Mouse (Mus musculus): ENCODE data around the gene March8. TPM values are rescaled to one million over a fixed set of nuclear protein-coding genes. Genes with fewer than 3 reads are reported as not detected.

March8 gene
- total RNA-seq, 2 experiments from 2014 or later: 57.3 to 58.9 TPM

- DNase-seq (ENCODE audit: extremely low spot score in 1 of 2, low spot score in 1 of 2): no peak
These were observed 32.6 kb downstream of the March8 start for GRCm38 (mm10) chr6:116370216-116370976.

GRCm38 (mm10) chr6:116371500-116371899 is 33.7 kb downstream of the March8 start:
- DNase-seq (ENCODE audit: extremely low spot score in 1 of 2, low spot score in 1 of 2): no peak

DNA sequence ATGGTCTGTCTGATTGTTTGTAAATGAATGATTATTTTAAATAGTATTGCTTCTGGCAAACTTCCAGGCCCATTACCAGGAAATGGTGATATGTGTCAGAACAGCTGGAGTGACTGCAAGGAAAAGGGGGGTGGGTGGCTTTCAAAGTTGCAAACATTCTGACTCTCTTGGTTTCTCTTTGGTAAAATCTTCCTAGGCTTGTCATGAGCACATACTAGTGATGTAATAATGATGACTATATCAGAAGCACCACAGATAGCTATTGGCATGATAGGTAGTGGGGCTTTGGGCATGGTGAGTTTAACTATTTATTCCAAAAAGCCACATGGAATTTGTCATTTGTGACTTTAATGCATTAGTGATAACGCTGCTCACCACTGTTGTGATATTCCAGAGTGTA is 36.3 kb downstream of the March8 start:
- no peak for DNase-seq (ENCODE audit: extremely low spot score in 1 of 2, low spot score in 1 of 2)

GRCm38 (mm10) chr6:116374618-116375017 is 36.8 kb downstream of the March8 start:
- no peak for DNase-seq (ENCODE audit: extremely low spot score in 1 of 2, low spot score in 1 of 2)

DNA sequence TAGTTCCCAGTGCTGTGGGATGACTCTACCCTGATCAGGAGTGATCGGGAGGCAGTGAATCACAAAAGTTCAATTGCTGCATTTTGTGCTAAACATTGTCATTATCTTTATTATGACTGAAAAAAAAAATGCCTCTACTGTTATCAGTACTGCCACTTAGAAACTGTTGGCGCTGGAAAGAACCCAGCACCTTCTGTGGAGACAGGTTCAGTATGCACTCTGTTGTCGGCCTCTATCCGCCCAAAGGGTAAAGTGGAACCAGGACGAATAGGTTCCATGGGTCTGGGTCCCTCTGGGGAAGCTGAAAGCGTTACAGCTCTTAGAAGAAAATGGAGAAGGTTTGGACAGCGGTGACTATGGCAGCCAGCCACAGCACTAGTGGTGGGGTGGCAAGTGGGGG is 41.1 kb downstream of the March8 start:
- DNase-seq (ENCODE audit: extremely low spot score in 1 of 2, low spot score in 1 of 2): no peak

- no peak for DNase-seq (ENCODE audit: extremely low spot score in 1 of 2, low spot score in 1 of 2)
These were observed 42.3 kb downstream of the March8 start for GRCm38 (mm10) chr6:116380157-116380556.

GRCm38 (mm10) chr6:116381605-116382004 is 43.8 kb downstream of the March8 start:
- DNase-seq (ENCODE audit: extremely low spot score in 1 of 2, low spot score in 1 of 2): no peak

- no peak for DNase-seq (ENCODE audit: extremely low spot score in 1 of 2, low spot score in 1 of 2)
These were observed 45.8 kb downstream of the March8 start for GRCm38 (mm10) chr6:116383582-116383981.

- no peak for DNase-seq (ENCODE audit: extremely low spot score in 1 of 2, low spot score in 1 of 2)
These were observed 47.6 kb downstream of the March8 start for GRCm38 (mm10) chr6:116385194-116386044.

DNA sequence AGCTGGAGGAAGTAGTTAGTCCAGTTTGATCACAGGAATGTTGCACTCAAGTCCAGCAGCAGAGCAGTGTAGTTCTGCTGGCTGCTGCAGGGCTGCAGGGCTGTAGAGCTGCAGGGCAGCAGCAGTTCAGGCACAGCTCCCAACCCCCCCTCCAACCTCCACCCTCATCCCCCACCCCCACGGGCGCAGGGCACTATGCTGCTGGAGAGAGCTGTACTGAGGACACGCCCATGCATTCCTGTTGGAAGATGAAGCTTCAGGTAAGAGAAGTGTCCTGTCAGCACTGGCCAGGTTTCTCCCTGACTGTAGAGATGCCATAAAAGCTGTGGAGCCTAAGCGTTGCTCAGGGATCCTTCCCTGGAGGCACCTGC is 48.2 kb downstream of the March8 start:
- no peak for DNase-seq (ENCODE audit: extremely low spot score in 1 of 2, low spot score in 1 of 2)

DNA sequence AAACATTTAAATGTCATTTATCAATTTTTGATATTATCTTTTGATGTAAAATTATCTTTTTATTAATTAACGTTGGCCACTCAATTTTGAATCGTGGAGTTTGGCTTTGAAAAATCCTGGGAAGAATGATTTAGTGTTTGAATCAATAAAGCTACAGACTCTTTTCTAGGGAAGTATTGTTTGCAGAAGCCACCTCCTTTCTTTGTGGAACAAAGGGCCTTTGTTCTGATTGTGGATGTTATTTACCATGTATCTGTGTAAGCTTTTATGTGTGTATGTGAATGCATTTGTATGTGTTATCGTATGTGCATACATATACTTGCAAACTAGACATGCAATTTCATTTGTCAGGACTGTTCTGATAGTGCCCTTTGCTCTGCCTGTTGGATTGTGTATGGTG is 48.7 kb downstream of the March8 start:
- no peak for DNase-seq (ENCODE audit: extremely low spot score in 1 of 2, low spot score in 1 of 2)

GRCm38 (mm10) chr6:116388068-116388467 is 50.2 kb downstream of the March8 start:
- DNase-seq (ENCODE audit: extremely low spot score in 1 of 2, low spot score in 1 of 2): no peak

GRCm38 (mm10) chr6:116389481-116389880 is 51.7 kb downstream of the March8 start:
- DNase-seq (ENCODE audit: extremely low spot score in 1 of 2, low spot score in 1 of 2): no peak

DNA sequence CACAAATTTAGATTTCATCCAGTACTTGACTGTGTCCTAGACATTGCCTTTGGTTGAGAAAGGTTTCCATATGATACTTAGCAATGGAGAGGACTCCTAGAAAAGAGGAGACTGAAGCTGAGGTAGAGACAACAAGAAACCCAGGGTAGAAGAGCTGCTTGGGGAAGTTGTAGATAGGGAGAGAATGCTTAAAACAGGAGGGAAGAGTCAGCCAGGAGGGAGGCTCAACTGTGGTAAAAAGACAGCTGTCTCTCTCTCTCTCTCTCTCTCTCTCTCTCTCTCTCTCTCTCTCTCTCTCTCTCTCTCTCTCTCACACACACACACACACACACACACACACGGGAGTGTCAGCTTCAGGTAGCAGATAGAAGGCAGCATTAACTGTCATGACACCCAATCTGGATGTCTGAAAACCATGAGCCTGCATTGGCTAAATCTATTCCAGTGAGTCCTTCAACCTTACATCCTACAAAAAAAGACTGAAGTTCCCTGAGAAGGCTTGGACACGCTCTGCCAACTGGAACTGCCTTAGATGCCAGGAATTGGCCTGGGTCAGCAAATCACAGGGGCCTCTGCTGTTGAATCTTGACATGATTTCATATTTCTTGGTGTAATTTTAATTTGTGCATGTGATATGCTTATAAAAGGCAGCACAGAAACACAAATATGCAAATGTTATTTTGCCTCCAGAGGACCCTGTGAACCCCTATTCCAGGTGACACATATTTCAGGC is 57.3 kb downstream of the March8 start:
- DNase-seq (ENCODE audit: extremely low spot score in 1 of 2, low spot score in 1 of 2): no peak

DNA sequence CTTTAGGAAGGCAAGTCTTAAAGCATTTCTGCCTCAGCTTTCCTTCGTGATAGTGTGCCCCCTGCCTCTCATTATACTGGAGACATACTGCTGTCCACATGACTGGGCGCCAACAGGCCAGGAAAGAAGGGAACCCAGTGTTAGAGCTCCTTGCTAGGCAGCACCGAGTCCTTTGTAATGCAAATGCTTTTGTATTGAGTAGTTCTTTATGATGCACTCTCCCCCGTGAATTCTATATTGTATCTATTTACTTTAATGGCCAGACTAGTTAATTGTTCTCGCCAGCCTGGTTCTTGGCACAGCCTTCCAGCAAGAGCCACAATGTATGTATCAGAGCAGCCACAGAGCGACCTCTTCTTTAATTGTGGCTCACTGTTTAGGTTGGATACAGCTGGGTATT is 59.8 kb downstream of the March8 start:
- DNase-seq (ENCODE audit: extremely low spot score in 1 of 2, low spot score in 1 of 2): no peak

- no peak for DNase-seq (ENCODE audit: extremely low spot score in 1 of 2, low spot score in 1 of 2)
These were observed 60.3 kb downstream of the March8 start for GRCm38 (mm10) chr6:116398136-116398535.

DNA sequence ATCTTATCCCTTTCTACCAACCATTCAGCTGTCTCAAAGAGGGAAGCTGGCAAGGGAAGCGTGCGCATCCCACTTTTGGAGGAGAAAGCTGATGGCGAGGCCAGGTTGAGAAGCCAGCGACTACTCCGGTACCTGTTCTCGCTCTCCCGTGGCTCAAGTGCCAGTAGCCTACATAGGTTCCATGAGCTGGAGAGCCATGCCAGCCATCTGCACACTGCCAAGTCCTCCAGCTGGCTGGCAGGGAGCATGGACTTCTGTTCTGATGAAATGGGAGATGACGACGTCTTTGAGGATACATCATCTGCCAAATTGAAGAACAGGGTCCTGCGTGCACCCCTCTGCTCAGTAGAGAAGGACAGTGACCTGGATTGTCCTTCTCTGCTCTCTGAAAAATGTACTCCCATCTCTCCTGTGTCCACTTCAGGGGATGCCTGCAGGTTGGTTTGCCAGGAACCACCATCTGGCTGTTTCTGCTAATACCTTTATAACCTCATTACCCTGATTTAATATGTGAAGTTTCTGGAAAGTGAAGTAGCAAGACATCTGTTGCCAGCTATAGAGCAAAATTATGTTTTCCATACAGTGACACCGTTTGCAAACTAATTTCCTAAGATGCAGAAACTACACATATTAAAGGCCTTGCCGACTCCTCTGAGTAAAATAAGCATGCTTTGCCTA is 64.1 kb downstream of the March8 start:
- no peak for DNase-seq (ENCODE audit: extremely low spot score in 1 of 2, low spot score in 1 of 2)

- no peak for DNase-seq (ENCODE audit: extremely low spot score in 1 of 2, low spot score in 1 of 2)
These were observed 64.6 kb downstream of the March8 start for GRCm38 (mm10) chr6:116402426-116402825.

DNA sequence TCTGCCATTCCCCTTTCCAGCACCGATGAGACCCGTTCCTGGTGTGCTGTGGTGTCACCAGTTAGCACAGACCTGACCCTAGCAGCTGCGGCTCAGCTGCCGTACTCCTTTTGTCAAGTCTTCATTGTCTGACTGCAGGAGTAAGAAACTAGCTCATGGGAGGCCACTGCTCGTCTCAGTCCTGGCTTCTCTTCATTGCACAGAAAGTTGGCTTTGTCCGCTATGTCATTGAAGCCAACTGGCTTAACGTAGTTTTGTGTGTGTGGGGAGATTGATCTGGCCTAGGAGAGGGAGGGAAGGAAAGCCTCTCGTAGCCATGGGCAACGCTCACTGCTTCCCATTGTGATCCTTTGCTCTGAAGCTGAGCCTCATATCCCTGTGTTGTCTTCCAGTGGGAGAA is 67.4 kb downstream of the March8 start:
- no peak for DNase-seq (ENCODE audit: extremely low spot score in 1 of 2, low spot score in 1 of 2)

GRCm38 (mm10) chr6:116405715-116406114 is 67.9 kb downstream of the March8 start:
- DNase-seq (ENCODE audit: extremely low spot score in 1 of 2, low spot score in 1 of 2): no peak

DNA sequence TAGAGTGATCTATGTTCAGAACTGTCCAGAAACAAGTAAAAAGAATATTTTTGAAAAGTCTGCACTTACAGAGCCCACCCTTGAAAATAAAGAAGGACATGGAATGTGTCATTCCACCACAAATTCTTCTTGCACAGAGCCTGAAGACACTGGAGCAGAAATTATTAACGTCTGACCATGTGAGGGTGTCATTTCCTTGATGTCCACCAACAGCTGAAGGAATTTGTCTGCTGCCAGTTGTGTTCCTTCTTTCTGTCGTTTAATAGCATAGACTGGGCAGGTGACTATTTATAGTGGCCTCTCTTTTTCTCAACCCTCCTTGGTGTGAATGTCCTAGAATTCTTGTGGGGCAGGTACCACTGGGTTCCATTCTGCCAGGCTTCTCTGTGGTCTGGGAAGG is 68.3 kb downstream of the March8 start:
- DNase-seq (ENCODE audit: extremely low spot score in 1 of 2, low spot score in 1 of 2): no peak
